Mouse (Mus musculus) intestine, embryonic 16.5 days (tissue): ENCODE results near the gene Rab3a. TPM values are rescaled to one million over a fixed set of nuclear protein-coding genes. Genes with fewer than 3 reads are reported as not detected.

ENCODE experiments used
- ATAC-seq: fragments of 200-750 bp; cut with Nextera tagmentation; 2 replicates; pipeline ENCODE4 v1.8.0; 2017; ENCODE audit warnings: moderate TSS enrichment, moderate library complexity
- H3K27ac ChIP-seq: fragments of 300-500 bp; sonication (generic); 2 replicates; pipeline ENCODE4 v1.5.1; 2014; ENCODE audit warnings: mild to moderate bottlenecking, low read length
- H3K27me3 ChIP-seq: fragments of 300-500 bp; sonication (generic); replicated peaks from 2 replicates; pipeline ENCODE4 v1.6.1; 2014; ENCODE audit warnings: low read length, control low read depth, mixed read lengths; ENCODE audit not compliant: control insufficient read depth, insufficient read depth
- H3K36me3 ChIP-seq: fragments of 300-500 bp; sonication (generic); 2 replicates; pipeline ENCODE4 v1.6.1; 2014; ENCODE audit warnings: low read length, control low read depth; ENCODE audit not compliant: control insufficient read depth, insufficient read depth
- H3K4me1 ChIP-seq: fragments of 300-500 bp; sonication (generic); 2 replicates; pipeline ENCODE4 v1.6.1; 2014; ENCODE audit warnings: low read length, control low read depth, mixed read lengths; ENCODE audit not compliant: control insufficient read depth, insufficient read depth
- H3K4me2 ChIP-seq: fragments of 300-500 bp; sonication (generic); 2 replicates; pipeline ENCODE4 v1.6.1; 2014; ENCODE audit warnings: low read depth, low read length, control low read depth
- H3K4me3 ChIP-seq: fragments of 300-500 bp; sonication (generic); 2 replicates; pipeline ENCODE4 v1.5.1; 2014; ENCODE audit warnings: mild to moderate bottlenecking, low read length
- H3K9ac ChIP-seq: fragments of 300-500 bp; sonication (generic); 2 replicates; pipeline ENCODE4 v1.6.1; 2014; ENCODE audit warnings: low read depth, low read length
- H3K9me3 ChIP-seq: fragments of 300-500 bp; sonication (generic); 2 replicates; pipeline ENCODE4 v1.6.1; 2016; ENCODE audit warnings: low read length, control low read depth; ENCODE audit not compliant: control insufficient read depth
- WGBS: fragments of 180-500 bp; shearing (Covaris S2); extraction: QIAGEN DNeasy Blood & Tissue Kit; methylation state at CpG from one replicate; pipeline ENCODE4 v1.1.7; 2014; 5-methylcytosine and 5-hydroxymethylcytosine counted together
- polyA plus RNA-seq: library from polyadenylated mRNA; unstranded; fragments of >200 nt; fragmentation: Nextera tagmentation; extraction: Ambion mirVana; gene quantifications from 2 replicates; pipeline ENCODE4 v1.2.1, GENCODE M21; 2015

Gene Rab3a
- polyA plus RNA-seq, 1 experiment from 2014 or later = 25.6 TPM

- no peak for ATAC-seq
- H3K4me1 ChIP-seq = peaks cover 55% of the 10 kb centered on the region
- H3K27ac ChIP-seq = peak overlapping the region; percentile 49
Observed at GRCm38 (mm10) chr8:70791294-70791701, 36.8 kb downstream of the Rab3a start.

GRCm38 (mm10) chr8:70791975-70792691, 37.7 kb downstream of the Rab3a start:
- peak overlapping the region; percentile 49 for H3K27ac ChIP-seq
- peak overlapping the region; percentile 71 for H3K4me3 ChIP-seq
- H3K9ac ChIP-seq = peak overlapping the region; percentile 91
- H3K9me3 ChIP-seq = no peaks in the 10 kb centered on the region
- H3K27me3 ChIP-seq = no peaks in the 10 kb centered on the region
- H3K36me3 ChIP-seq = peaks cover 9% of the 10 kb centered on the region
- 3% methylated on average over 58 of the region's 58 CpGs for WGBS
- peaks cover 53% of the 10 kb centered on the region for H3K4me1 ChIP-seq
- H3K4me2 ChIP-seq = peak overlapping the region; percentile 75
- peak; percentile 73 for ATAC-seq

More at GRCm38 (mm10) chr8:70791294-70791701, 36.8 kb downstream of the Rab3a start:
- H3K4me3 ChIP-seq = peak overlapping the region; percentile 71
- H3K9me3 ChIP-seq = no peaks in the 10 kb centered on the region
- H3K4me2 ChIP-seq = peak overlapping the region; percentile 75
- H3K27me3 ChIP-seq = no peaks in the 10 kb centered on the region
- H3K36me3 ChIP-seq = peaks cover 10% of the 10 kb centered on the region
- H3K9ac ChIP-seq = peak overlapping the region; percentile 91
- 56% methylated on average over 7 of the region's 7 CpGs for WGBS

- Histone ChIP-seq H3K9me3 (no peaks in the 10 kb centered on the region), H3K9ac (peak overlapping the region; percentile 39), H3K36me3 (peaks cover 9% of the 10 kb centered on the region), H3K4me3 (peak overlapping the region; percentile 71), H3K27ac (no peak overlapping the region; the same call in 1 of the 2 replicates), H3K4me1 (peaks cover 50% of the 10 kb centered on the region), H3K4me2 (peak overlapping the region; percentile 75), H3K27me3 (no peaks in the 10 kb centered on the region)
- ATAC-seq = peak; percentile 60
- under 1% methylated on average over 20 of the region's 20 CpGs for WGBS
Observed at GRCm38 (mm10) chr8:70792700-70793099, 38.2 kb downstream of the Rab3a start.

GRCm38 (mm10) chr8:70794215-70794614, 39.7 kb downstream of the Rab3a start:
- ATAC-seq = no peak
- 85% methylated on average over 2 of the region's 2 CpGs for WGBS

GRCm38 (mm10) chr8:70795370-70795769, 40.9 kb downstream of the Rab3a start:
- Histone ChIP-seq H3K27ac (no peak overlapping the region), H3K9me3 (no peaks in the 10 kb centered on the region), H3K9ac (peak overlapping the region; percentile 89; the same call in 1 of the 2 replicates), H3K27me3 (0 out of 2 replicates have a peak, but pooled peaks cover 2% of the 10 kb centered on the region), H3K36me3 (no peaks in the 10 kb centered on the region), H3K4me3 (peak overlapping the region; percentile 70; the same call in 1 of the 2 replicates), H3K4me2 (peak overlapping the region; percentile 93; the same call in 1 of the 2 replicates), H3K4me1 (peaks cover 52% of the 10 kb centered on the region)
- 87% methylated on average over 2 of the region's 2 CpGs for WGBS
- no peak for ATAC-seq

More at GRCm38 (mm10) chr8:70794215-70794614, 39.7 kb downstream of the Rab3a start:
- no peak overlapping the region for H3K4me2 ChIP-seq
- 0 out of 2 replicates have a peak, but pooled peaks cover 2% of the 10 kb centered on the region for H3K27me3 ChIP-seq
- H3K27ac ChIP-seq = no peak overlapping the region; the same call in 1 of the 2 replicates
- no peak overlapping the region for H3K9ac ChIP-seq
- H3K36me3 ChIP-seq = no peaks in the 10 kb centered on the region
- H3K4me1 ChIP-seq = peaks cover 52% of the 10 kb centered on the region
- no peak overlapping the region for H3K4me3 ChIP-seq
- no peaks in the 10 kb centered on the region for H3K9me3 ChIP-seq

- no peaks in the 10 kb centered on the region for H3K36me3 ChIP-seq
- H3K27me3 ChIP-seq = 0 out of 2 replicates have a peak, but pooled peaks cover 2% of the 10 kb centered on the region
- no peaks in the 10 kb centered on the region for H3K9me3 ChIP-seq
- H3K4me2 ChIP-seq = peak overlapping the region; percentile 93
- H3K9ac ChIP-seq = peak overlapping the region; percentile 89
- ATAC-seq = 0 out of 2 replicates have a peak, but pooled peaks have one; percentile 0
- WGBS = 1% methylated on average over 52 of the region's 54 CpGs
- H3K4me3 ChIP-seq = peak overlapping the region; percentile 70
- H3K27ac ChIP-seq = peak overlapping the region; percentile 75
- H3K4me1 ChIP-seq = peaks cover 40% of the 10 kb centered on the region
Observed at GRCm38 (mm10) chr8:70796403-70797080, 42.1 kb downstream of the Rab3a start.

GRCm38 (mm10) chr8:70797081-70798070, 42.9 kb downstream of the Rab3a start:
- Histone ChIP-seq H3K4me1 (peaks cover 37% of the 10 kb centered on the region), H3K27ac (peak overlapping the region; percentile 92), H3K9me3 (no peaks in the 10 kb centered on the region), H3K9ac (peak overlapping the region; percentile 89), H3K4me3 (peak overlapping the region; percentile 70), H3K4me2 (peak overlapping the region; percentile 93), H3K27me3 (0 out of 2 replicates have a peak, but pooled peaks cover 2% of the 10 kb centered on the region), H3K36me3 (no peaks in the 10 kb centered on the region)
- ATAC-seq = peak; percentile 85
- WGBS = 1% methylated on average over 57 of the region's 57 CpGs

GRCm38 (mm10) chr8:70798281-70798680, 43.8 kb downstream of the Rab3a start:
- no peak for ATAC-seq
- WGBS = 11% methylated on average over 15 of the region's 15 CpGs
- Histone ChIP-seq H3K9me3 (no peaks in the 10 kb centered on the region), H3K27me3 (0 out of 2 replicates have a peak, but pooled peaks cover 2% of the 10 kb centered on the region), H3K4me1 (peaks cover 32% of the 10 kb centered on the region), H3K4me3 (peak overlapping the region; percentile 70), H3K4me2 (peak overlapping the region; percentile 93), H3K27ac (peak overlapping the region; percentile 92), H3K36me3 (no peaks in the 10 kb centered on the region), H3K9ac (peak overlapping the region; percentile 89)
